Mouse (Mus musculus) lung, adult 2 months (tissue): ENCODE results near the gene Shisa9.

Experiments
- CTCF ChIP-seq: fragments of 200-500 bp; IDR thresholded peaks from 2 replicates; pipeline ENCODE4 v1.5.1; 2011; ENCODE audit warnings: mild to moderate bottlenecking, low read length, control low read depth; ENCODE audit not compliant: insufficient read depth
- POLR2A ChIP-seq: fragments of 200-500 bp; IDR thresholded peaks from 2 replicates; pipeline ENCODE4 v1.6.1; 2011; ENCODE audit warnings: low read depth, mild to moderate bottlenecking, control low read depth, low read length, borderline replicate concordance; ENCODE audit errors: extremely low read depth

DNA sequence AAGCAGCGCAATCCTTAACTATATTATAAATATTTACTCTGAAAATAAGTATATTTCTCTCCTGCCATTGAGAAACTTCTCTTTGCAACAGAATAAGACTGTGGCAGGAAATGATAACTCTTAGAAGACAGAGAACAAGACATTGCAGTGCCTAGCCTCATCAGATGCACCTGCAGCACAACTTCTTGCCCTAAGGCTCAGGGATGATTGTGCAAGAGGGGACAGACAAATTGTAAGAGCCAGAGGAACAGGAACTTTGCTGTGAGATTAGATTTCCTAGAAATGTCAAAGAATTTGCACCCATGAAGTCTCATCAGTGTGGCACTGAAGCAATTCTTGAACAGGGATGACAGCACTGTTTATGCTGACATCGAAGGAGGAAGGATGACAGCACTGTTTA, 223.0 kb downstream of the Shisa9 start:
- no peak for TF ChIP-seq CTCF
- no peak for TF ChIP-seq POLR2A
